Mouse (Mus musculus) midbrain, embryonic 14.5 days (tissue): ENCODE data around the gene Svs4. TPM values are rescaled to one million over a fixed set of nuclear protein-coding genes. Genes with fewer than 3 reads are reported as not detected.
"Not testable (repeated sequence)": the region's sequence is repeated elsewhere in the genome, so short reads cannot be mapped to it uniquely, and the experiment has no call there.

ENCODE experiments used
- ATAC-seq: fragments of 200-750 bp; cut with Nextera tagmentation; 2 replicates; pipeline ENCODE4 v1.8.0; 2017; ENCODE audit warnings: moderate number of reproducible peaks, moderate library complexity; ENCODE audit not compliant: low FRiP score, low TSS enrichment
- DNase-seq: peaks from one replicate; pipeline ENCODE4 v3.0.0-alpha.2; 2015
- H3K27ac ChIP-seq: fragments of 300-500 bp; sonication (generic); replicated peaks from 2 replicates; pipeline ENCODE4 v1.5.1; 2014; ENCODE audit warnings: mild to moderate bottlenecking, low read depth, low read length, moderate library complexity
- H3K27me3 ChIP-seq: fragments of 300-500 bp; sonication (generic); 2 replicates; pipeline ENCODE4 v1.6.1; 2014; ENCODE audit warnings: low read length, control low read depth, mixed read lengths; ENCODE audit not compliant: control insufficient read depth, insufficient read depth
- H3K36me3 ChIP-seq: fragments of 300-500 bp; sonication (generic); 2 replicates; pipeline ENCODE4 v1.6.1; 2014; ENCODE audit warnings: low read length, control low read depth; ENCODE audit not compliant: control insufficient read depth, insufficient read depth
- H3K4me1 ChIP-seq: fragments of 300-500 bp; sonication (generic); 2 replicates; pipeline ENCODE4 v1.6.1; 2014; ENCODE audit warnings: mild to moderate bottlenecking, antibody characterized with exemption, low read length, control low read depth; ENCODE audit not compliant: control insufficient read depth, insufficient read depth
- H3K4me2 ChIP-seq: fragments of 300-500 bp; sonication (generic); 2 replicates; pipeline ENCODE4 v1.6.1; 2014; ENCODE audit warnings: mild to moderate bottlenecking, low read length, moderate library complexity
- H3K4me3 ChIP-seq: fragments of 300-500 bp; sonication (generic); replicated peaks from 2 replicates; pipeline ENCODE4 v1.5.1; 2014; ENCODE audit warnings: low read depth, low read length
- H3K9ac ChIP-seq: fragments of 300-500 bp; sonication (generic); replicated peaks from 2 replicates; pipeline ENCODE4 v1.6.1; 2014; ENCODE audit warnings: mild to moderate bottlenecking, low read length, moderate library complexity
- H3K9me3 ChIP-seq: fragments of 300-500 bp; sonication (generic); 2 replicates; pipeline ENCODE4 v1.6.1; 2016; ENCODE audit warnings: low read length, control low read depth, mixed read lengths; ENCODE audit not compliant: control insufficient read depth
- WGBS: fragments of 180-500 bp; shearing (Covaris S2); extraction: QIAGEN DNeasy Blood & Tissue Kit; methylation state at CpG from one replicate; pipeline ENCODE4 v1.1.7; 2014; 5-methylcytosine and 5-hydroxymethylcytosine counted together
- polyA plus RNA-seq: library from polyadenylated mRNA; unstranded; fragments of >200 nt; fragmentation: Nextera tagmentation; extraction: Ambion mirVana; gene quantifications from 2 replicates; pipeline ENCODE4 v1.2.1, GENCODE M21; 2014

Svs4 gene
- polyA plus RNA-seq = not detected in 2 replicates

DNA sequence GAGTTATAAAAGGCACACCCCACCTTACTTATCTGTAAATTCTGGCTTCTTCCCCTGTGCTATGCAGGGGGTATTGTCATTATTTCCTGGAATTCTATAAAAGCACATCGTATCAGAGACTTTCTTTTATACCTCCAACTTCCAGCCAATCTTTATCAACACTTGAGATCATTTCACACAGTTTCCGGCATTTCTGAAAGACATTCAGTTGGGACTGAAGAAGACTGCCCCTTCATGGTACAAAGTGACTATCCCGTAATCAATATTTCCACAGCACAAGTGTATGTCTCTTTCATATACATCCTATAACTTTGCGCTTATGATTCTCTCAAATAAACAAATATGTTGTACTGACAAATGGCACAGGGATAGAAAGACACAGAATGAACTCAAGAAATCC lies at the start of gene Svs4:
Gene Svs4, minus strand, starts transcription at position 101 of the 400 bp plus-strand sequence.
- Histone ChIP-seq H3K36me3 (no peaks in the 10 kb centered on the region), H3K4me3 (no peak within 1 kb of the TSS), H3K27me3 (no peaks in the 10 kb centered on the region), H3K4me2 (no peak within 1 kb of the TSS), H3K4me1 (no peaks in the 10 kb centered on the region), H3K9me3 (no peaks in the 10 kb centered on the region), H3K27ac (no peak within 1 kb of the TSS), H3K9ac (no peak within 1 kb of the TSS)
- ATAC-seq = no peak
- DNase-seq = no peak
- WGBS = 96% methylated on average over 4 of the region's 4 CpGs

DNA sequence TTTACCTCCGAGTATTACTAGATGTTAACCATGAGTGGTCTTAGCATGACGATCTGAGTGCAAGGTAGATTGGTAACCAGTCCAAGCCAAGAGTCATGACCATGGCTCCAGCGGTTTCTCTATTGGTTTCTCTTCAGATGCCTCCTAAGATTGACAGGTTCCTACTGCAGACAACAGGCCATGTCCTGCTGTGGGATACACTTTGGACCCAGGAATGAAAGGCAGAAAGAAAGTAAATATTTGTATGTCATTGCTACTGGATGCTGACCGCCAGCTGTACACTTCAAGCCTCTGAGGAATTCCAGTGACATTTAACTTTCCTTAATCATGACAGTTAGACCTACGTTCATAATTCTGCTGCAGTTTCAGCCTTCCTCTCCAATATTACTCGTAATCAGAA lies 42.7 kb upstream of the Svs4 start:
- H3K9me3 ChIP-seq = no peaks in the 10 kb centered on the region
- H3K9ac ChIP-seq = no peak overlapping the region
- WGBS = 88% methylated on average over 6 of the region's 6 CpGs
- H3K27ac ChIP-seq = no peak overlapping the region
- H3K4me3 ChIP-seq = no peak overlapping the region
- no peak for DNase-seq
- H3K36me3 ChIP-seq = no peaks in the 10 kb centered on the region
- no peaks in the 10 kb centered on the region for H3K4me1 ChIP-seq
- H3K27me3 ChIP-seq = no peaks in the 10 kb centered on the region
- no peak overlapping the region for H3K4me2 ChIP-seq
- no peak for ATAC-seq

- WGBS = 84% methylated on average over 1 of the region's 1 CpGs
Observed at GRCm38 (mm10) chr2:164316451-164316850, 38.2 kb upstream of the Svs4 start, which contains the start of gene Svs6. Svs6 (plus strand) TSS chr2:164316751.

DNA sequence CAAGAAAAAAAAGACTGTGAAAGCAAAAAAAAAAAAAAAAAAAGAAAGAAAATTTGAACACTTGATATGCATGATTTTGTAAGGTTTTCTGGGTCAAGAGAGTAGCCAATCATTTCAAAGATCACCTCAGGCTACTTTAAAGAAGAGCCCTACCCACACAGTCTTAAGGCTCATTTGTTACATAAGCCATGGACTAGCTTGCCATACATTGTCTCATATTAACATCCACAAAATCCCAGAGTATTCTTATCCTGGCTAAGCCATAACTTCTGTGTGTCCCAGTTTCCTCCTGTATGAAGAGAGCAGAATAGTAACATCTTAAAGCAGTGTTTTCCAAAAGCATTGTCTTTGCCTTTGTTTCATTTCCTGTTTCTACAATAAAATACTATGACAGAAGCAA lies 37.2 kb upstream of the Svs4 start:
- H3K4me1 ChIP-seq, ATAC-seq, DNase-seq, H3K4me3 ChIP-seq, H3K4me2 ChIP-seq, H3K27ac ChIP-seq, H3K9me3 ChIP-seq, H3K9ac ChIP-seq, H3K36me3 ChIP-seq, H3K27me3 ChIP-seq: not testable (repeated sequence)

More at GRCm38 (mm10) chr2:164316451-164316850, 38.2 kb upstream of the Svs4 start, which contains the start of gene Svs6:
- H3K9ac ChIP-seq, H3K4me1 ChIP-seq, ATAC-seq, H3K27me3 ChIP-seq, H3K27ac ChIP-seq, H3K36me3 ChIP-seq, H3K9me3 ChIP-seq, DNase-seq, H3K4me3 ChIP-seq, H3K4me2 ChIP-seq: not testable (repeated sequence)

GRCm38 (mm10) chr2:164312599-164312998 lies 34.3 kb upstream of the Svs4 start:
- Histone ChIP-seq H3K4me1 (no peaks in the 10 kb centered on the region), H3K36me3 (no peaks in the 10 kb centered on the region), H3K4me3 (no peak overlapping the region), H3K27me3 (no peaks in the 10 kb centered on the region), H3K9me3 (no peaks in the 10 kb centered on the region), H3K4me2 (no peak overlapping the region), H3K27ac (no peak overlapping the region), H3K9ac (no peak overlapping the region)
- DNase-seq (no peak), ATAC-seq (no peak)
- 86% methylated on average over 5 of the region's 5 CpGs for WGBS

- H3K9ac ChIP-seq, H3K4me2 ChIP-seq, DNase-seq, H3K36me3 ChIP-seq, H3K4me3 ChIP-seq, ATAC-seq, H3K27ac ChIP-seq, H3K4me1 ChIP-seq, H3K27me3 ChIP-seq, H3K9me3 ChIP-seq: not testable (repeated sequence)
- 96% methylated on average over 1 of the region's 1 CpGs for whole genome bisulfite sequencing
Observed at GRCm38 (mm10) chr2:164288968-164289367, 10.7 kb upstream of the Svs4 start, which contains the start of gene Svs3a. Svs3a (plus strand) TSS chr2:164289268.

DNA sequence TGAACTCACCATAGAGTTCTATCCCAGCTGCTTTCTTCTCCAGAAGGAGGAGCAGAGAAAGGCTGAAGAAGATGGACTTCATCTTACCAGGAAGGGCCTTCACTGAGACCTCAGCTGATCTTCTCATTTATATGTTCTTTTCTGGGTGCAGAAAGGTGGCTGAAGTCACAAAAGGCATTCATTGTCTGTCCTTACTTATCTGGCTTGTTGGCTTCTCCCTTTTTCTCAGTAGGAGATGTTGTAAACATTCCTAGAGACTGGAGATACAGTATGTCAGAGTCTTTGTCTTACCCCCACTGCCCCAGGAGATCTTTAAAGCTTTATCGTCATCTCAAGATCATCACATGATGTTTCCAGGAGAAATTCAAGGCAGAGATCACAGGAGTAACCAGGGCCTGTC lies 21.7 kb downstream of the Svs4 start, which contains the start of gene Svs3b:
Gene Svs3b, minus strand, starts transcription at position 101 of the 400 bp plus-strand sequence.
- 90% methylated on average over 1 of the region's 1 CpGs for WGBS
- not testable (repeated sequence) for ATAC-seq, H3K4me2 ChIP-seq, H3K4me3 ChIP-seq, H3K36me3 ChIP-seq, H3K9me3 ChIP-seq, H3K4me1 ChIP-seq, H3K9ac ChIP-seq, DNase-seq, H3K27ac ChIP-seq, H3K27me3 ChIP-seq

- Histone ChIP-seq H3K36me3 (no peaks in the 10 kb centered on the region), H3K9ac (no peak within 1 kb of the TSS), H3K27ac (no peak within 1 kb of the TSS), H3K9me3 (no peaks in the 10 kb centered on the region), H3K4me3 (no peak within 1 kb of the TSS), H3K4me1 (no peaks in the 10 kb centered on the region), H3K4me2 (no peak within 1 kb of the TSS), H3K27me3 (no peaks in the 10 kb centered on the region)
- ATAC-seq (no peak), DNase-seq (no peak)
- WGBS = 86% methylated on average over 3 of the region's 3 CpGs
Observed at GRCm38 (mm10) chr2:164238366-164238765, 39.9 kb downstream of the Svs4 start, which contains the start of gene Svs2. Svs2 (minus strand) TSS chr2:164238466.

- Histone ChIP-seq H3K27ac (no peak overlapping the region), H3K9ac (no peak overlapping the region), H3K4me3 (no peak overlapping the region), H3K36me3 (no peaks in the 10 kb centered on the region), H3K27me3 (no peaks in the 10 kb centered on the region), H3K4me1 (no peaks in the 10 kb centered on the region), H3K4me2 (no peak overlapping the region), H3K9me3 (no peaks in the 10 kb centered on the region)
- ATAC-seq (no peak), DNase-seq (no peak)
- WGBS = 92% methylated on average over 8 of the region's 8 CpGs
Observed at GRCm38 (mm10) chr2:164232671-164233070, 45.6 kb downstream of the Svs4 start.
